Mouse (Mus musculus) CH12.LX (cell line): ENCODE results near the gene Slc18b1. TPM values are rescaled to one million over a fixed set of nuclear protein-coding genes. Genes with fewer than 3 reads are reported as not detected.

Experiments used
- DNase-seq: peaks from one replicate; pipeline ENCODE4 v3.0.0-alpha.2; 2013; ENCODE audit errors: extremely low read depth
- H3K27ac ChIP-seq: 2 replicates; pipeline ENCODE4 v1.5.1; 2012; ENCODE audit warnings: low read depth, mild to moderate bottlenecking, control low read depth, moderate library complexity; ENCODE audit not compliant: insufficient read depth
- H3K27me3 ChIP-seq: replicated peaks from 2 replicates; pipeline ENCODE3; 2012; ENCODE audit warnings: inconsistent platforms
- H3K36me3 ChIP-seq, 2 experiments: replicated peaks in 1 of 2; 2 replicates each; pipeline versions ENCODE3 to v1.6.1; 2012; ENCODE audit warnings: inconsistent platforms in 1 of 2, low read length in 1 of 2, mild to moderate bottlenecking in 1 of 2, mixed read lengths in 1 of 2, moderate library complexity in 1 of 2; ENCODE audit not compliant: control insufficient read depth in 1 of 2, insufficient read depth in 1 of 2
- H3K4me1 ChIP-seq, 2 experiments: 2 replicates each; pipeline ENCODE4 v1.6.1; 2012; ENCODE audit warnings: inconsistent platforms in 1 of 2, moderate library complexity in 1 of 2; ENCODE audit not compliant: insufficient read depth in 2 of 2, control insufficient read depth in 1 of 2
- H3K4me2 ChIP-seq: 2 replicates; pipeline ENCODE4 v1.6.1; 2012; ENCODE audit warnings: low read depth, mild to moderate bottlenecking, control low read depth; ENCODE audit not compliant: poor library complexity, insufficient read depth, severe bottlenecking
- H3K4me3 ChIP-seq, 3 experiments: fragments of 150-350 bp in 1 of 3; sonication (generic) in 1 of 3; replicated peaks in 1 of 3; 2 replicates each; pipeline versions ENCODE3 to v1.5.1; 2011 to 2012; ENCODE audit warnings: low read depth in 2 of 3, low read length in 2 of 3, mild to moderate bottlenecking in 2 of 3, moderate library complexity in 2 of 3, control low read depth in 1 of 3, improper control_type of control experiment in 1 of 3, inconsistent platforms in 1 of 3, mixed read lengths in 1 of 3; ENCODE audit not compliant: poor library complexity in 1 of 3
- H3K79me2 ChIP-seq: replicated peaks from 2 replicates; pipeline ENCODE4 v1.6.1; 2012; ENCODE audit warnings: mild to moderate bottlenecking, moderate library complexity; ENCODE audit not compliant: control insufficient read depth, poor library complexity, insufficient read depth, severe bottlenecking; ENCODE audit errors: extremely low read depth
- H3K9ac ChIP-seq: 2 replicates; pipeline ENCODE4 v1.6.1; 2012; ENCODE audit warnings: low read depth, mild to moderate bottlenecking, control low read depth, moderate library complexity; ENCODE audit not compliant: insufficient read depth
- H3K9me3 ChIP-seq: replicated peaks from 2 replicates; pipeline ENCODE3; 2012; ENCODE audit warnings: low read length, inconsistent platforms, mixed read lengths
- CHD2 ChIP-seq: IDR thresholded peaks from 2 replicates; pipeline ENCODE4 v1.6.1; 2011; ENCODE audit warnings: low read length, improper control_type of control experiment
- CTCF ChIP-seq, 2 experiments: IDR thresholded peaks in 1 of 2; conservative IDR thresholded peaks in 1 of 2; 2 replicates each; pipeline ENCODE4 v1.5.1; 2011 to 2012; ENCODE audit warnings: low read depth in 2 of 2, low read length in 2 of 2, improper control_type of control experiment in 1 of 2, inconsistent platforms in 1 of 2, mild to moderate bottlenecking in 1 of 2, moderate library complexity in 1 of 2
- EP300 ChIP-seq: IDR thresholded peaks from 2 replicates; pipeline ENCODE4 v1.6.1; 2011; ENCODE audit warnings: low read length, improper control_type of control experiment
- ETS1 ChIP-seq: conservative IDR thresholded peaks from 2 replicates; pipeline ENCODE4 v1.6.1; 2012; ENCODE audit warnings: low read depth, mild to moderate bottlenecking, inconsistent platforms, low read length, improper control_type of control experiment, moderate library complexity
- GABPA ChIP-seq: IDR thresholded peaks from 2 replicates; pipeline ENCODE4 v1.6.1; 2012; ENCODE audit warnings: low read depth, low read length, improper control_type of control experiment, inconsistent platforms; ENCODE audit not compliant: insufficient replicate concordance
- HCFC1 ChIP-seq: IDR thresholded peaks from 2 replicates; pipeline ENCODE4 v1.6.1; 2012; ENCODE audit warnings: low read depth, mild to moderate bottlenecking, inconsistent platforms, low read length, improper control_type of control experiment
- MAX ChIP-seq: IDR thresholded peaks from 2 replicates; pipeline ENCODE4 v1.6.1; 2011; ENCODE audit warnings: low read length, improper control_type of control experiment
- MXI1 ChIP-seq: IDR thresholded peaks from 2 replicates; pipeline ENCODE4 v1.6.1; 2011; ENCODE audit warnings: mild to moderate bottlenecking, low read depth, low read length, improper control_type of control experiment
- MYC ChIP-seq: IDR thresholded peaks from 2 replicates; pipeline ENCODE4 v1.6.1; 2011; ENCODE audit warnings: low read depth, mild to moderate bottlenecking, improper control_type of control experiment, low read length
- POLR2A ChIP-seq: IDR thresholded peaks from 2 replicates; pipeline ENCODE4 v1.6.1; 2011; ENCODE audit warnings: low read depth, mild to moderate bottlenecking, improper control_type of control experiment, low read length
- RCOR1 ChIP-seq: conservative IDR thresholded peaks from 2 replicates; pipeline ENCODE4 v1.6.1; 2012; ENCODE audit warnings: low read depth, mild to moderate bottlenecking, inconsistent platforms, low read length, improper control_type of control experiment
- SIN3A ChIP-seq: IDR thresholded peaks from 2 replicates; pipeline ENCODE4 v1.6.1; 2012; ENCODE audit warnings: low read length, improper control_type of control experiment, inconsistent platforms
- SMC3 ChIP-seq: IDR thresholded peaks from 2 replicates; pipeline ENCODE4 v1.6.1; 2011; ENCODE audit warnings: low read depth, low read length, improper control_type of control experiment
- TBP ChIP-seq: conservative IDR thresholded peaks from 2 replicates; pipeline ENCODE4 v1.6.1; 2011; ENCODE audit warnings: low read depth, low read length, improper control_type of control experiment
- TCF12 ChIP-seq: IDR thresholded peaks from 2 replicates; pipeline ENCODE4 v1.6.1; 2014; ENCODE audit warnings: low read depth, mild to moderate bottlenecking, inconsistent platforms, low read length, improper control_type of control experiment
- UBTF ChIP-seq: IDR thresholded peaks from 2 replicates; pipeline ENCODE4 v1.6.1; 2012; ENCODE audit warnings: low read depth, mild to moderate bottlenecking, inconsistent platforms, low read length, improper control_type of control experiment, moderate library complexity
- USF2 ChIP-seq: conservative IDR thresholded peaks from 2 replicates; pipeline ENCODE4 v1.6.1; 2011; ENCODE audit warnings: low read depth, low read length, improper control_type of control experiment
- ZC3H11A ChIP-seq: IDR thresholded peaks from 2 replicates; pipeline ENCODE4 v1.6.1; 2012; ENCODE audit warnings: low read depth, mild to moderate bottlenecking, inconsistent platforms, low read length, improper control_type of control experiment
- ZKSCAN1 ChIP-seq: IDR thresholded peaks from 2 replicates; pipeline ENCODE4 v1.6.1; 2012; ENCODE audit warnings: low read depth, inconsistent platforms, low read length, improper control_type of control experiment, borderline replicate concordance
- ZMIZ1 ChIP-seq: IDR thresholded peaks from 2 replicates; pipeline ENCODE4 v1.6.1; 2012; ENCODE audit warnings: low read depth, mild to moderate bottlenecking, inconsistent platforms, low read length, improper control_type of control experiment
- dilution Hi-C: fragments of 300-500 bp; cut with MboI; formaldehyde crosslinking; loops from 2 replicates; pipeline ENCODE4 v1.14.3; 2020; ENCODE audit warnings: low sequenced_read_pairs; ENCODE audit not compliant: extremely low pct_unique_long_range_greater_than_20kb, extremely low pct_ligation_motif_present
- in situ Hi-C: fragments of 300-500 bp; cut with MboI; formaldehyde crosslinking; loops from 3 replicates; pipeline ENCODE4 v1.14.3; 2019; ENCODE audit warnings: low sequenced_read_pairs, low pct_ligation_motif_present, low pct_unique_long_range_greater_than_20kb, mixed read lengths
- polyA plus RNA-seq: library from polyadenylated mRNA; unstranded; fragments of >175 nt; gene quantifications from 2 replicates; pipeline ENCODE4 v1.2.1, GENCODE M21; 2012; ENCODE audit warnings: low read depth; ENCODE audit not compliant: insufficient read length
- total RNA-seq, 2 experiments: library from RNA; depleted of rRNA; stranded (reverse); fragments of 300-350 nt in 1 of 2; fragments of >200 nt in 1 of 2; gene quantifications; 2 replicates each; pipeline ENCODE4 v1.2.3; 2012 to 2014

Slc18b1 gene
- total and polyA plus RNA-seq, 3 experiments = not detected

DNA sequence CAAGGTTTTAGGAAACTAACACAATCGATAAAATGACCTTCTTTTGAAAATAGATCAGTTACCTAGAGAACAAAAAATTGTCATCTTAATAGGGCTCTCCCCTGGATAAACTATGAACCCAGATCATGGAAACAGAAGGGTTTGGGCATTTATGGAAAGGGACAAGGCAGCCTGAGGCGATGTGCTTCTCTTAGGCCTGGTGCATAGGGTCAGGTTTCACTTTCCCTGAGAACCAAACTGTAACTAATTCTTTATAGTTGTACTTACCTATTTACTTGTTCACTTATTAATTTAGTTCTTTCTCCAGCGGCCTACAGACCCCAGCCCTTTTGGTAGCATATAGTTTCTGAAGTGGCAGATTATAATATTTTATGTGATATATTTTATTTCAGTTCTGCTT, 40.3 kb downstream of the Slc18b1 start:
- H3K9ac ChIP-seq = no peak overlapping the region

GRCm38 (mm10) chr10:23838910-23839309, 42.1 kb downstream of the Slc18b1 start:
- in situ Hi-C loops = no loop called here
- Histone ChIP-seq H3K4me3 (no peak overlapping the region), H3K27me3 (no peaks in the 10 kb centered on the region), H3K79me2 (no peaks in the 10 kb centered on the region)
- TF ChIP-seq UBTF (no peak), ZMIZ1 (no peak)
- TF ChIP-seq, all 38 proteins: peak for 0
- Histone ChIP-seq H3K4me2 (no peak overlapping the region), H3K36me3 (no peaks in the 10 kb centered on the region), H3K9me3 (no peaks in the 10 kb centered on the region), H3K4me1 (peaks cover 9 to 32% of the 10 kb centered on the region in 2 experiments), H3K9ac (no peak overlapping the region), H3K27ac (no peak overlapping the region)
- DNase-seq = no peak
- dilution Hi-C loops = no loop called here

More for the DNA sequence above, 40.3 kb downstream of the Slc18b1 start:
- dilution Hi-C loops (no loop called here), in situ Hi-C loops (no loop called here)
- H3K4me2 ChIP-seq = no peak overlapping the region
- H3K4me1 ChIP-seq = peaks cover 9 to 32% of the 10 kb centered on the region in 2 experiments
- no peaks in the 10 kb centered on the region for H3K79me2 ChIP-seq
- H3K27ac ChIP-seq = no peak overlapping the region
- no peak overlapping the region for H3K4me3 ChIP-seq
- no peak for TF ChIP-seq SMC3
- TF ChIP-seq GABPA = no peak
- no peak for TF ChIP-seq RCOR1
- no peak for TF ChIP-seq MXI1
- no peak for TF ChIP-seq TBP
- no peak for TF ChIP-seq ZMIZ1
- no peak for TF ChIP-seq MYC
- no peak for TF ChIP-seq USF2
- TF ChIP-seq CTCF (conservative IDR thresholded peaks at IDR 0.05 in 1 of 2, IDR thresholded peaks at IDR 0.05 in 1 of 2; ENCODE audit: low read depth in 2 of 2, low read length in 2 of 2) = no peak
- TF ChIP-seq HCFC1 = no peak
- TF ChIP-seq CHD2 = no peak
- TF ChIP-seq ZKSCAN1 = no peak
- TF ChIP-seq TCF12 = no peak
- TF ChIP-seq SIN3A = no peak
- TF ChIP-seq ETS1 = no peak
- no peak for TF ChIP-seq ZC3H11A
- TF ChIP-seq MAX = no peak
- TF ChIP-seq EP300 = no peak
- no peak for TF ChIP-seq POLR2A
- no peaks in the 10 kb centered on the region for H3K9me3 ChIP-seq
- H3K36me3 ChIP-seq = no peaks in the 10 kb centered on the region
- no peak for DNase-seq
- H3K27me3 ChIP-seq = no peaks in the 10 kb centered on the region
